Mouse (Mus musculus): ENCODE measurements at regions not wholly inside any gene's neighbourhood (a gene's known extent, or its start where the extent isn't known, plus 50 kb on each side); places are given as distances from the start of the nearest gene placed in this dataset.

DNA sequence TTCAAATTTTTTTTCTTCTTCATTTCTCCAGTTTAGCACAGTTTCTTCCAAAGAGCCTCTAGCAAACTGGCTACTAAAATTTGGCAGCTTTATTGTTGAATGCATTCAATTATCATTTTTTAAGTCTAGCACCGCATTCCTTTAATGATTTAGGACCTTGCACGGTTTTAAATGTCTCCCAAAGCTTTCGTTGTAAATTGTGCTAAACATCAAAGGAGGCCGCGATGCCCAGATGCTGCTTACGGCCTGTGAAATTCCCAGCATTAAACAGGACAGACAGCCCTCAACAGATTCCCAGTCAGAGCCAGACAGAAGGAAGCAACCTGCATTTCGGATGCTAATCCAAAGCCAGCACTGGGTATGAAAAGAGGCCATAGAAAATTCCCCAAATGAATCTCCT, 108.0 kb upstream of the Fam204a start:
- no peak overlapping the region for H3K4me2 ChIP-seq
- no peaks in the 10 kb centered on the region for H3K27me3 ChIP-seq
- no peaks in the 10 kb centered on the region for H3K4me1 ChIP-seq (replicated peaks)
- no peak overlapping the region for H3K4me3 ChIP-seq
- no peak for ATAC-seq (ENCODE audit: low FRiP score, low read depth)
- H3K9ac ChIP-seq = no peak overlapping the region
- H3K27ac ChIP-seq (replicated peaks) = no peak overlapping the region
- WGBS = 58% methylated on average over 7 of the region's 7 CpGs
- H3K9me3 ChIP-seq = no peaks in the 10 kb centered on the region
- no peaks in the 10 kb centered on the region for H3K36me3 ChIP-seq

GRCm38 (mm10) chr19:60328295-60328694, 101.8 kb upstream of the Fam204a start:
- Histone ChIP-seq H3K36me3 (no peaks in the 10 kb centered on the region), H3K4me1 (replicated peaks) (0 out of 2 replicates have a peak, but pooled peaks cover 9% of the 10 kb centered on the region), H3K4me2 (no peak overlapping the region), H3K27me3 (no peaks in the 10 kb centered on the region), H3K9ac (no peak overlapping the region), H3K27ac (replicated peaks) (no peak overlapping the region), H3K4me3 (no peak overlapping the region), H3K9me3 (no peaks in the 10 kb centered on the region)
- 53% methylated on average over 3 of the region's 3 CpGs for WGBS
- no peak for ATAC-seq (ENCODE audit: low FRiP score, low read depth)

DNA sequence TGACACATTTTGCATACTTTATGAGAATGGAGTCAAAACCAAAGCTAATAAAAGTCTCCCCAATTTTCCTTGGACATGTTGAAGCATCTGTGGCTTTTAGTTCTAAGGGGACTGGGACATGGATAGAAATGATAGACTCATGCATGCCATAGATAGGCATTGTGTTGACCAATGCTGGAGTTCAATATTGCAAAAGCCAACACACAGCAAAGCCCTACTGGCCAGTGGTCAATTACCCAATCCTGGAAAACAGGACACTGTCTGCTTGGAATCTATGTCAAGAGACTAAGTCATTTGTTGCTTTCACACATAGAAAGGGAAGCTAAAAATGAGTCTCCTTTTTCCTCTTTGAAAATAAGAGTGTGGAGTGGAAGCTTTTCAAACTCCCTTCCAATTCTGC, 99.1 kb upstream of the Fam204a start:
- no peak overlapping the region for H3K4me3 ChIP-seq
- no peaks in the 10 kb centered on the region for H3K36me3 ChIP-seq
- H3K27ac ChIP-seq (replicated peaks) = no peak overlapping the region
- no peak overlapping the region for H3K4me2 ChIP-seq
- no peak overlapping the region for H3K9ac ChIP-seq
- ATAC-seq (ENCODE audit: low FRiP score, low read depth) = no peak
- H3K27me3 ChIP-seq = no peaks in the 10 kb centered on the region
- H3K4me1 ChIP-seq (replicated peaks) = 0 out of 2 replicates have a peak, but pooled peaks cover 9% of the 10 kb centered on the region
- no peaks in the 10 kb centered on the region for H3K9me3 ChIP-seq

DNA sequence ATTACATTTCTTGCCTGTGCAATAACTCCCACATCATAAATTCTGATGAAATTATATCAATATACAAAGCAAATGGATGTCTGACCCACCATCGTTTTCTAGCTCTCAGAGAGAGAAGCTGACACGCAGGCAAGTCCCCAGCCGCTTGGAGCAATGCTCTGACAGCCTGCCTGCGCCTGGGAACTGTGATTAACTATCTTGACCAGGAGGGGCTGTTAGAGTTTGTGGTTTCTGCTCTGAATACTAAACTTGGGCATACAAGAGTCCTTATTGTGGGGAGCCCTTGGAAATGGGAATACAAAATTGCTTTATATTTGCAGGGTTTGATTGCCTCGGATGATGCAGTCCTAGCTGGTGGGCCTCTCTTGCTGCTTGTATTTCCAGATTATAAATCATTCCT, 98.6 kb upstream of the Fam204a start:
- 0 out of 2 replicates have a peak, but pooled peaks cover 9% of the 10 kb centered on the region for H3K4me1 ChIP-seq (replicated peaks)
- H3K27me3 ChIP-seq = no peaks in the 10 kb centered on the region
- H3K4me3 ChIP-seq = no peak overlapping the region
- no peak overlapping the region for H3K27ac ChIP-seq (replicated peaks)
- H3K4me2 ChIP-seq = no peak overlapping the region
- no peak overlapping the region for H3K9ac ChIP-seq
- peak; percentile 80 for ATAC-seq (ENCODE audit: low FRiP score, low read depth)
- no peaks in the 10 kb centered on the region for H3K9me3 ChIP-seq
- WGBS = 29% methylated on average over 5 of the region's 5 CpGs
- no peaks in the 10 kb centered on the region for H3K36me3 ChIP-seq

DNA sequence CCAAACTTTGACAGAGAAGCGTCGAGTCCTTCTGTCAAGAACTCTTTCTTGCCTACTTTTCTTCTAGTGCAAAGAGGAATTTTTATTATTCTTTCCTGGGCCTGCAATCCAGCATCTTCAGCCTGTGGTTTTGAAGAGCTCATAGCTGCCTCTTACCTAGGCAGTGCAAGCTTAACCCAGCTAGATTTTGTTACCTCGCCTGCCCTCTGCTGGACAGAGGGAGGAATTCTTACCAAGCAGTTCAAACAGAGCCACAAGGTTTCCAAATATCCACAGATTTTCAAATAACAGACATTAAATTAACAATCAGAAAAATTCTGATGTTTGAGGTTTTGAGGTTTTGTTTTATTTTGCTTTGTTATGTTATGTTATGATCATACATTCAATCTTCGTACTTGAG, 84.1 kb upstream of the Fam204a start:
- no peaks in the 10 kb centered on the region for H3K9me3 ChIP-seq
- H3K9ac ChIP-seq = no peak overlapping the region
- 28% methylated on average over 4 of the region's 4 CpGs for WGBS
- H3K4me2 ChIP-seq = no peak overlapping the region
- no peaks in the 10 kb centered on the region for H3K27me3 ChIP-seq
- no peaks in the 10 kb centered on the region for H3K36me3 ChIP-seq
- H3K4me1 ChIP-seq (replicated peaks) = no peaks in the 10 kb centered on the region
- H3K27ac ChIP-seq (replicated peaks) = no peak overlapping the region
- ATAC-seq (ENCODE audit: low FRiP score, low read depth) = no peak
- no peak overlapping the region for H3K4me3 ChIP-seq

GRCm38 (mm10) chr19:60302371-60302770, 75.9 kb upstream of the Fam204a start:
- no peaks in the 10 kb centered on the region for H3K9me3 ChIP-seq
- ATAC-seq (ENCODE audit: low FRiP score, low read depth) = no peak
- no peak overlapping the region for H3K4me3 ChIP-seq
- WGBS = 76% methylated on average over 6 of the region's 6 CpGs
- H3K27ac ChIP-seq (replicated peaks) = no peak overlapping the region
- H3K27me3 ChIP-seq = no peaks in the 10 kb centered on the region
- no peaks in the 10 kb centered on the region for H3K36me3 ChIP-seq
- H3K4me2 ChIP-seq = no peak overlapping the region
- no peaks in the 10 kb centered on the region for H3K4me1 ChIP-seq (replicated peaks)
- no peak overlapping the region for H3K9ac ChIP-seq

DNA sequence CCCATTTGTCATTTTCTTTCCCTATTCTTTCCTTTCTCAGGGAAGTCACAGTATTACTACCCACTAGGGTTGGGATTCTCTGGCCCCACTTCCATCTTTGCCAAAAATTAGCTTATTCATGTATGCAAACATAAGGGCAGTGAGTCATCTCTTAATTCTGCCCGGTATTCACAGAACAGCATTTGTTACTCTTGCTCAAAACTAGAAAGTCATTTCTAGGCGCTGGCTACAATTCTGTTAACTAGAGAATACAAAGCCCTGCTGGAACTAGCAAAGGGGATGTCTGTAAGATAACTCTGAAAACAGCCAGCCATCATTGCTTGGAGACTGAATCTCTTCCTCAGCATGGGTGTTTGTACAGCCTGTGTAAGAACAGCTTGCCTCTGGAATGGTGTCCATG, 74.4 kb upstream of the Fam204a start:
- ATAC-seq (ENCODE audit: low FRiP score, low read depth) = no peak
- H3K27me3 ChIP-seq = no peaks in the 10 kb centered on the region
- 81% methylated on average over 2 of the region's 2 CpGs for WGBS

DNA sequence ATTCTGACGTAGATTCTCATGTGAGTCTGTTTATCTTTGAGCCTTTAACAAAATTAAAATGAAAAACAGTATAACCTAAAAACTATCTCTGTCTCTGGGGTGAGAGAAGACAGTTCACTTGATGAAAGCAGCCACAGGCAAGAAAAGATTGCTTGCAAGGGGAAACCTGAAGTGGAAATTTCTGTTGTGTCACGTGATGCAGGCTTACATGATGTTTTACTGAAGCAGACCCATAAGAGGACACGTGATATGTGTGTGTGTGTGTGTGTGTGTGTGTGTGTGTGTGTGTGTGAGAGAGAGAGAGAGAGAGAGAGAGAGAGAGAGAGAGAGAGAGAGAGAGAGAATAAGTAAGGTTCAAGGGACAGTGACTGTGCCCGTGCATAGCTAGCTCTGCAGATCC, 63.7 kb upstream of the Fam204a start:
- 87% methylated on average over 4 of the region's 4 CpGs for WGBS
- H3K27ac ChIP-seq (replicated peaks) = no peak overlapping the region
- H3K4me2 ChIP-seq = no peak overlapping the region
- no peaks in the 10 kb centered on the region for H3K27me3 ChIP-seq
- no peak for ATAC-seq (ENCODE audit: low FRiP score, low read depth)
- no peak overlapping the region for H3K9ac ChIP-seq
- H3K36me3 ChIP-seq = no peaks in the 10 kb centered on the region
- H3K9me3 ChIP-seq = no peaks in the 10 kb centered on the region
- no peak overlapping the region for H3K4me3 ChIP-seq
- no peaks in the 10 kb centered on the region for H3K4me1 ChIP-seq (replicated peaks)

More for the DNA sequence above, 74.4 kb upstream of the Fam204a start:
- Histone ChIP-seq H3K4me1 (replicated peaks) (no peaks in the 10 kb centered on the region), H3K36me3 (no peaks in the 10 kb centered on the region), H3K4me3 (no peak overlapping the region), H3K4me2 (no peak overlapping the region), H3K9ac (no peak overlapping the region), H3K9me3 (no peaks in the 10 kb centered on the region), H3K27ac (replicated peaks) (no peak overlapping the region)

DNA sequence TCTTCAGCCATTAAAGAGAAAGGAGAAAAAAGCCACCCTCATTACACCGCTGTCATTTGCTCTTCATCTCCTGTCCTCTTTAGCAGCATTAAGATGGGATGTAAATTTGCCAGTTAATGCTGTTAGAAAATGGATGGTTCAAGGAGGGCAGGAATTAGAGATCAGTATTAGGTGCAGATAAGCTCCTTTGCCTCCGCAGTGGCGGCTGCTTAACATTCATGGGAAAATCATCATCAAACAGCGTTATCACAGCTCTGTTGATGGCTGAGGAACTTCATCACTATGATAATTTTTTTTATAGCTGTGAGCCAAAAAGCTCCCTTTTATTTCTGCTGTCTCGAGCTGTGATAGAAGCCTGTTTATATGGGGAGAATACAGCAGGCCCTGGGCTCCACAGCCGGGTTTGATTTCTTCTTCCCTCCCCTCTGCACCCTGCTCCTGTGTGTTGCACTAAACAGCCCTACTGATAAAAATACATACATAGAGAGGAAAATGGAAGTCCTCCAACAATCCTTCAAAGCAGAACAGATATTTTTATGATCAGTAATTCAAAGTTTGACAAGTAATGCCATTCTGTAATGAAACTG, 60.4 kb upstream of the Fam204a start:
- no peak overlapping the region for H3K4me3 ChIP-seq
- H3K4me2 ChIP-seq = no peak overlapping the region
- H3K9ac ChIP-seq = no peak overlapping the region
- 48% methylated on average over 6 of the region's 6 CpGs for whole genome bisulfite sequencing
- H3K36me3 ChIP-seq = no peaks in the 10 kb centered on the region
- H3K27ac ChIP-seq (replicated peaks) = peak overlapping the region; percentile 34; the same call in 1 of the 2 replicates
- no peak for ATAC-seq (ENCODE audit: low FRiP score, low read depth)
- H3K27me3 ChIP-seq = no peaks in the 10 kb centered on the region
- H3K4me1 ChIP-seq (replicated peaks) = no peaks in the 10 kb centered on the region
- no peaks in the 10 kb centered on the region for H3K9me3 ChIP-seq

- no peaks in the 10 kb centered on the region for H3K27me3 ChIP-seq
- H3K4me2 ChIP-seq = no peak overlapping the region
- no peak for ATAC-seq (ENCODE audit: low FRiP score, low read depth)
- H3K27ac ChIP-seq (replicated peaks) = no peak overlapping the region
- H3K4me3 ChIP-seq = no peak overlapping the region
- H3K4me1 ChIP-seq (replicated peaks) = no peaks in the 10 kb centered on the region
- H3K9me3 ChIP-seq = no peaks in the 10 kb centered on the region
- H3K9ac ChIP-seq = no peak overlapping the region
- no peaks in the 10 kb centered on the region for H3K36me3 ChIP-seq
- WGBS = 74% methylated on average over 4 of the region's 4 CpGs
These were observed 58.4 kb upstream of the Fam204a start for GRCm38 (mm10) chr19:60284901-60285300.
